Mouse (Mus musculus) ovary, postnatal 14 days (tissue): ENCODE data around the gene Fyb.

Experiments used
- DNase-seq: peaks from one replicate; pipeline ENCODE4 v3.0.0; 2022; ENCODE audit warnings: low spot score

Gene Fyb

DNA sequence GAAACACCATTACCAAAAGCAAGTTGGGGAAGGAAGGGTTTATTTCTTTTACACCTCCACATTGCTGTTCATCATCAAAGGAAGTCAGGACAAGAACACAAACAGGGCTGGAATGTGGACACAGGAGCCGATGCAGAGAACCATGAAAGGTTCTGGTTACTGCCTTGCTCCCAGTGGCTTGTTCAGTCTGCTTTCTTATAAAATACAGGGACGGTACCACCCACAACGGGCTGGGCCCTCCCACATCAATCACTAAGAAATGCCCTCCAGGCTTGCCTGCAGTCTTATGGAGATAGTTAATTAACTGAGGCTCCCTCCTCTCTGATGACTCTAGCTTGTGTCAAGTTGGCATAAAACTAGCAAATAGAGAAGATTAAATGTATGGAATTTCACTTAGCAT is 139.3 kb downstream of the Fyb start:
- no peak for DNase-seq

- DNase-seq = no peak
Measured at GRCm38 (mm10) chr15:6663991-6664390, 141.3 kb downstream of the Fyb start.

DNA sequence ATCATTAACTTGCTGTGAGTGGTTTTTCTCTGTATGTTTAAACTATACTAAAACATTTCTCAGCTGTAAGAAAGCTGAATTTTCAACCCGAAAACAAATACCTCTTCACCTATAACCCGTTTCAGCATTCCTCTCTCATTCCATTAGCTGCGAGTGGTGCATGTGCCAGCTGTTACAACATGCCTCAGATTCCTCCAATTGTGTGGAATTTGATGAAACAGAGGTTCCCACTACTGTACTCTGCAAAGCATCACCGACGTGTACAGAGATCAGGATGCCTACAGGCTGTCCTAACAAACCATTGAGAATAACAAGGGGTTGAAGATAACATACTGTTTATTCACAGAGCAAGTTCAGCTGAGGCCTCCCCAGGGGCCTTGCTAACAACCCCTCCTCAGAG is 143.4 kb downstream of the Fyb start:
- DNase-seq = no peak

- DNase-seq = no peak
Measured at GRCm38 (mm10) chr15:6668793-6669437, 146.3 kb downstream of the Fyb start.

DNA sequence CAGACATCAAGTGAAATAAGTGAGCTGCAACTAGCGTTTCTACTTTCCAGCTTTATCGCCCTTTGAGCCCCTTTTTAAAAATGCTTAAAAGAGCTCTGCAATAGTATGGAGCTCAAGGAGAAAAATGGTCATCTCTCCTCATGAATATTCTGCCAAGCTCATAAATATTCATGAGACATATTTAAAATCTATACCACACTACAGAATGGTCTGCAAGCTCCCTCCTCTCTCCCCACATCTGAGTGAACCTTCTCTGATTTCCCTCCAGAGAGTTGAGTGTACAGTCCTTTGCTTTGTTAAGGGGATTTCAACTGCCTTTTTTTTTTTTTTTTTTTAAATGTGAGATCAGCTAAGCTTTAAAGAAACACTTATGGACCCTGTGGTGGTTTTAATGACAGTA is 155.8 kb downstream of the Fyb start:
- no peak for DNase-seq

- DNase-seq = no peak
Measured at GRCm38 (mm10) chr15:6702164-6702563, 179.5 kb downstream of the Fyb start.

- no peak for DNase-seq
Measured at GRCm38 (mm10) chr15:6705351-6705901, 182.8 kb downstream of the Fyb start.

GRCm38 (mm10) chr15:6707551-6707935 is 184.9 kb downstream of the Fyb start:
- peak; percentile 41 for DNase-seq

- peak; percentile 65 for DNase-seq
Measured at GRCm38 (mm10) chr15:6707936-6708525, 185.4 kb downstream of the Fyb start, which contains the start of gene Rictor. Gene Rictor, plus strand, starts transcription at chr15:6708379.

DNA sequence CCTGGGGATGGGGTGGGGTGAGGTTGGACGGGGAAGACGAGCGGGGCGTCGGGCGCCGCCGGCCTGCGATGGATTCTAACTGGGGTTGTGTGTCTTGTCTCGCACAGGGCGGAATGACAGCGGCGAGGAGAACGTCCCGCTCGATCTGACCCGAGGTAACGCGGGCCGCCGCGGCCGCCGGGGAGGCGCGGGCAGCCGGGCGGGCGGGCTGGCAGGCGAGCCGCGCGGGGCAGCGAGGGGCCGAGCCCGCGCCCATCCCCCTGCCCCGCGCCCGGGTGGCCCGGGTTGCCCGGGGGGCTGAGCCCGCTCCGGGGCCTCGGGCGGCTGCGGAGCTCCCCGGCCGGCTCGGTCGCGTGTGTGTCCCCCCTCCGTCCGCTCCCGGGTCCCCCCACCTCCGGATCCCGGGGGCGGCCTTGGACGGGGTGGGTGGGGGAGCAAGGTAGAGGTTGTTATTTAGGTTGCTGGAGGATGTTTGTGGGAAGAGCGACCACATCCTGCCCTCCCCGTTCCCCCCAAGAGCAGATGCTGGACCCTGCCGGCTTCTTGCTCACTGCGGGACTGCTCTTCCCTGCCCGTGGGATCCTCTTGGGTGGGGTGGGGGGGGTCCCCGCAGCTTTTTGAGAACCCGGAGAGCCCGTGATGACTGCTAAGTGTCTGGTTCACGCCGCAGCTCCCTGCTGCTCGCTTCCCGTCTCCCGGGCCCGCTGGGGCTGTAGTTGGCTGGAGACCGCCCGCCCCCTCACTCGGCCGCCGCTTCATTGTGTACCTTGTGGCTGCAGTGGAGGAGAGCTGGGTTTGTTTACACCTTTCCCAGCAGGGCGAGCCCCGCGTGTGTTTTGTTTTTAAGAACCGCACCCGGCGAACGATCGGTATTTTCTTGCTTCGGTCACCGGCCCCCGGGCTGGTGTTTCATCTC is 186.1 kb downstream of the Fyb start:
- DNase-seq = peak; percentile 18

- DNase-seq = no peak
Measured at GRCm38 (mm10) chr15:6709618-6710017, 187.0 kb downstream of the Fyb start.

GRCm38 (mm10) chr15:6710341-6710740 is 187.7 kb downstream of the Fyb start:
- DNase-seq = no peak

GRCm38 (mm10) chr15:6711226-6711625 is 188.6 kb downstream of the Fyb start:
- no peak for DNase-seq
